Mouse (Mus musculus) megakaryocyte, embryonic 14.5 days (primary cell): ENCODE data around the gene Atg101.

Source experiments
- FLI1 ChIP-seq: IDR thresholded peaks from 2 replicates; pipeline ENCODE4 v1.6.1; 2012; ENCODE audit warnings: low read length, inconsistent platforms, mixed read lengths
- GATA1 ChIP-seq: IDR thresholded peaks from 3 replicates; pipeline ENCODE4 v1.6.1; 2012; ENCODE audit warnings: mixed read lengths, low read length, inconsistent platforms, borderline replicate concordance

DNA sequence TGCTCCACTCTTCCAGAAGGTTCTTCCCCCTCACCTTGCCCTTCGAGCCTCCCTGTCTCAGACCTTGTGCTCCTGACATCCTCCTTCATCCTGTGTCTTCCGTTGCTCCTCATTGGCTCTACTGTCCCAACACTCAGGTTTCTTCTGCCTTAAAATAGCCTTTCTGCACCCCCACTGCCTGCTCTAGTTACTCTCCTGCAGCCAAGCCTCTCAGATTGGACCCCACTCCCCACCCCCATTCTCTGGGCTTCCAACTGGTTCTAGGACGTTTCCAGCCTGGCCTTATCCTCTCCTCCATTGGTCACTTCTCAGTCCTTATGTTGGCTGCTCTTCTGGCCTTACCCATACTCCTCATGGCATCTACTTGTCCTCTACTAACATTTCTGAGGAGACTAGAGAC, 18.1 kb downstream of the Atg101 start:
- TF ChIP-seq GATA1 (no peak), FLI1 (no peak)
